Mouse (Mus musculus) CH12.LX (cell line): ENCODE results near the gene Gadd45gip1.

Source experiments
- CHD2 ChIP-seq: IDR thresholded peaks from 2 replicates; pipeline ENCODE4 v1.6.1; 2011; ENCODE audit warnings: low read length, improper control_type of control experiment
- CTCF ChIP-seq, 2 experiments: IDR thresholded peaks in 1 of 2; conservative IDR thresholded peaks in 1 of 2; 2 replicates each; pipeline ENCODE4 v1.5.1; 2011 to 2012; ENCODE audit warnings: low read depth in 2 of 2, low read length in 2 of 2, improper control_type of control experiment in 1 of 2, inconsistent platforms in 1 of 2, mild to moderate bottlenecking in 1 of 2, moderate library complexity in 1 of 2
- MAX ChIP-seq: IDR thresholded peaks from 2 replicates; pipeline ENCODE4 v1.6.1; 2011; ENCODE audit warnings: low read length, improper control_type of control experiment
- MXI1 ChIP-seq: IDR thresholded peaks from 2 replicates; pipeline ENCODE4 v1.6.1; 2011; ENCODE audit warnings: mild to moderate bottlenecking, low read depth, low read length, improper control_type of control experiment
- POLR2A ChIP-seq: IDR thresholded peaks from 2 replicates; pipeline ENCODE4 v1.6.1; 2011; ENCODE audit warnings: low read depth, mild to moderate bottlenecking, improper control_type of control experiment, low read length
- USF1 ChIP-seq: IDR thresholded peaks from 2 replicates; pipeline ENCODE4 v1.6.1; 2014; ENCODE audit warnings: low read depth, mild to moderate bottlenecking, inconsistent platforms, low read length, improper control_type of control experiment
- ZC3H11A ChIP-seq: IDR thresholded peaks from 2 replicates; pipeline ENCODE4 v1.6.1; 2012; ENCODE audit warnings: low read depth, mild to moderate bottlenecking, inconsistent platforms, low read length, improper control_type of control experiment

DNA sequence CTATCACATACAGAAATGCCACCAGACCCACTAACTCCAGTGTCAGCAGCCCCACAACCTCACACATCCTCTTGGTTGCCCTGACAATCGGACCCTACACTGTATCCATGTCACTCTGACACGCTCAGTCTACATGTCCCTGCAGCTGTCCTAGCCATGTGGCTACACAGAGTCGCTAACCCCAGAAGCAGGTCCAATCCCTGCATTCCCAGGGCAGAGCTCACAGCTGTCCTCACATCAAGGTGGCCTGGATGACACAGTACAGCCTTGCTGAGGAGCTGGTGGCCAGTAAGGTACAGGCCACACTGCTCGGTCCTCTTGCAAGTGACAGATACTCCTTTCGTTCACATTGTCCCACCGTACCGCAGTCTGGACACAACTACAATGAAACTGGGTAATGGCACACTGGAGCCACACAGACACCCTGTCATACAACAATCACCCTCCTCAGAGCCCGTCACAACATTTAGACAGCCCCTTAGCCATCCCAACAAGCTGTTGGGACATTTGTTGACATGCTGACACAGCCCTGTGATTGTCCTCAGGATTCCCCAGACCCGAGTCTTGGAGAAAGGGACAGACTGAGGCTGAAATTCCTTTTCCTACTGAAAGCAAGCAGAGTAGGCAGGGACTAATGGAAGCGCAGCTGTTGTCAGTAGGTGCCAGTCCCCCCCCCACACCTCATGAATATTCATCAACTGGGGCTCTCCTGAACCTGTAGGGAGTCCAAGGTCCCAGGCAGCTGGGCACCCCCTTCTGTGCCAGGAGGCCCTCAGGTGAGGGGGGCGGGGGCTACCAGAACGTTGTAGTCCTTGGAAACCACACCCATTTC lies 22.0 kb upstream of the Gadd45gip1 start:
- TF ChIP-seq USF1 (no peak), CTCF (conservative IDR thresholded peaks at IDR 0.05 in 1 of 2, IDR thresholded peaks at IDR 0.05 in 1 of 2; ENCODE audit: low read depth in 2 of 2, low read length in 2 of 2) (no peak), POLR2A (no peak), CHD2 (no peak), MXI1 (no peak), MAX (no peak), ZC3H11A (no peak)
